Mouse (Mus musculus) liver, adult 2 months (tissue): ENCODE results near the gene Emd. TPM values are rescaled to one million over a fixed set of nuclear protein-coding genes. Genes with fewer than 3 reads are reported as not detected.

Experiments used
- DNase-seq: peaks from one replicate; pipeline ENCODE4 v3.0.0-alpha.2; 2011; ENCODE audit warnings: low read depth, low spot score; ENCODE audit errors: extremely low read depth
- H3K27ac ChIP-seq: fragments of 200-500 bp; replicated peaks from 2 replicates; pipeline ENCODE4 v1.5.1; 2012; ENCODE audit warnings: low read depth, mild to moderate bottlenecking, control low read depth, inconsistent platforms, low read length; ENCODE audit not compliant: insufficient read depth
- H3K27me3 ChIP-seq: fragments of 200-500 bp; 2 replicates; pipeline ENCODE4 v1.6.1; 2012; ENCODE audit warnings: mild to moderate bottlenecking, moderate library complexity, low read length, inconsistent platforms; ENCODE audit not compliant: control insufficient read depth, insufficient read depth
- H3K36me3 ChIP-seq: fragments of 200-500 bp; 2 replicates; pipeline ENCODE4 v1.6.1; 2012; ENCODE audit warnings: low read length, inconsistent platforms; ENCODE audit not compliant: control insufficient read depth, insufficient read depth
- H3K4me1 ChIP-seq: fragments of 200-500 bp; 2 replicates; pipeline ENCODE4 v1.6.1; 2011; ENCODE audit warnings: low read length; ENCODE audit not compliant: control insufficient read depth, insufficient read depth
- H3K4me3 ChIP-seq: fragments of 200-500 bp; 2 replicates; pipeline ENCODE4 v1.5.1; 2011; ENCODE audit warnings: low read depth, mild to moderate bottlenecking, control low read depth, low read length, moderate library complexity; ENCODE audit not compliant: insufficient read depth
- H3K79me2 ChIP-seq: fragments of 200-500 bp; 2 replicates; pipeline ENCODE4 v1.6.1; 2012; ENCODE audit warnings: inconsistent platforms, mild to moderate bottlenecking, low read length, moderate library complexity; ENCODE audit not compliant: control insufficient read depth, insufficient read depth
- H3K9ac ChIP-seq: fragments of 200-500 bp; 2 replicates; pipeline ENCODE4 v1.6.1; 2012; ENCODE audit warnings: low read depth, mild to moderate bottlenecking, control low read depth, inconsistent platforms, low read length
- CTCF ChIP-seq: fragments of 200-500 bp; IDR thresholded peaks from 2 replicates; pipeline ENCODE4 v1.5.1; 2011; ENCODE audit warnings: low read depth, low read length, control low read depth
- POLR2A ChIP-seq: fragments of 200-500 bp; IDR thresholded peaks from 2 replicates; pipeline ENCODE4 v1.6.1; 2011; ENCODE audit warnings: low read length, control low read depth; ENCODE audit not compliant: insufficient read depth; ENCODE audit errors: extremely low read depth
- WGBS: fragments of 180-500 bp; shearing (Covaris S2); methylation state at CpG from one replicate; pipeline ENCODE4 v1.1.7; 2018; 5-methylcytosine and 5-hydroxymethylcytosine counted together
- polyA plus RNA-seq: library from polyadenylated mRNA; depleted of rRNA; stranded (reverse); fragments of >200 nt; gene quantifications from 2 replicates; pipeline ENCODE4 v1.2.3, GENCODE M21; 2012; rRNA removed
- total RNA-seq: library from RNA; depleted of rRNA; stranded (reverse); fragments of >200 nt; gene quantifications from 2 replicates; pipeline ENCODE4 v1.2.3, GENCODE M21; 2014; rRNA removed

Emd gene
- total and polyA plus RNA-seq, 2 experiments = 10.2 to 38.8 TPM

DNA sequence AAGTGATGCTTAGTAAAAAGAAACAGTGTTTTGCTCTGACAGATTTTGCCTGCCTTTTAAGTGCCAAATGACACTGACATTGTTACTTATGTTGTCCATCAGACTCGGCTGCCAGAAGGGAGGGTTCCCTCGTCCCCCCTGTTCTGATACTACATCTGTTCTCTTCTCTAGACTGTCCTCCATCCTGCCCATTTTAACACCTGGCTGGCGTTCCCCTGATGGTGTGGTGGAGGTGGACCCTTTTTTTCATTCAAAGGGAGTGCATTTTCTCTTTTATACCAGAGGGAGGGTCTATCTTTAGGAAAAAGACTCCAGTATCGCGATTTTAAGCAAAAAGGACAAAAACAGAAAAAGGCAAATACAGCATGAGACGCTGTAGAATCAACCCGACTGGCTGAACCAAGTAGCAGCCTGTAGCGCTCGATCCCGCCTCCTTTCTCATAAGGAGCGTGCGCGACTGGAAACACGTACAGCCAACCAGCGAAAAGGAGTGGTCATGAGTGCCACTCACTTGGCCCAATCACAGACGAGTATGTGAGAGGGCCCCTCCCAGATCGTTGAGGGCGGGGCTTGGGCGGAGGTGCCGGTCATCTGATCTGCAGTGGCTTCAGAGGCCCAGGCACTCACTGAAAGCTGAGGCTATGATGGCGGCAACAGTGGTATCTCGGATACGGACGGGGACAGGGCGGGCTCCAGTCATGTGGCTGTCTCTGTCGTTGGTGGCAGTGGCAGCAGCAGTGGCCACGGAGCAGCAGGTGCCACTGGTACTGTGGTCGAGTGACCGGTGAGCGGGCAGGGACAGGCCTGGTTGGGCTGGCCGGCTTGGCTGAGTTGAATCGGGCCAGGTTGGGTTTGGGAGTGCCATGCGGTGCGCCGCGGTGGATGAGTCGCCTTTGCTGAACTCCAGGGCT is 42.3 kb downstream of the Emd start, which contains the start of gene Atp6ap1:
Gene Atp6ap1, plus strand, starts transcription at position 560 of the 911 bp plus-strand sequence.
- Histone ChIP-seq H3K4me1 (peaks cover 3% of the 10 kb centered on the region; the same call in 1 of the 2 replicates), H3K27ac (peak within 1 kb of the TSS; percentile 57), H3K36me3 (peaks cover 12% of the 10 kb centered on the region), H3K27me3 (no peaks in the 10 kb centered on the region), H3K79me2 (peaks cover 4% of the 10 kb centered on the region; the same call in 1 of the 2 replicates), H3K4me3 (peak within 1 kb of the TSS; percentile 85), H3K9ac (peak within 1 kb of the TSS; percentile 93)
- peak; percentile 87 for DNase-seq
- TF ChIP-seq CTCF = 0 out of 2 replicates have a peak, but pooled peaks have one; percentile 0
- TF ChIP-seq POLR2A = peak; percentile 68
- under 1% methylated on average over 37 of the region's 37 CpGs for WGBS

DNA sequence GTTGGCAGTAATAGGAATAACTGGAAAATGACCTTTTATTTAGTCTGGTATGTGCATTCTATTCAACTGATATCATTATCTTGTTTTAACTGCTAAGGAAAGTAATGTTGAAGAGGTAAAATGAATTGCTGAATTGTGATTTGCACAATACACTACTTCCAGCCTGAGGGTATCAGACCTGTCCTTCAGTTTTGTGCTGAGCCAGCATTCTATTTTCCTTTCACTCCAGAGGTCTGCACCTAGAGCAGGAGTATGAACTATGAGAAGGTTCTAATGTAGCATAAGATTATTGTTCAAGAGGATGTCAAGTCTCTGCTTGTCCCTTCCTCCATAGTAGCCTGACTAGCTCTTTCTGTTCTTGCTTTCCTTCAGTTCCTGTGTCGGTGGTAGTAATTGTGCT is 43.9 kb downstream of the Emd start:
- H3K4me3 ChIP-seq = no peak overlapping the region
- H3K27me3 ChIP-seq = no peaks in the 10 kb centered on the region
- no peak overlapping the region for H3K27ac ChIP-seq
- peaks cover 3% of the 10 kb centered on the region; the same call in 1 of the 2 replicates for H3K4me1 ChIP-seq
- TF ChIP-seq POLR2A (no peak), CTCF (no peak)
- WGBS = 100% methylated on average over 1 of the region's 1 CpGs
- no peak for DNase-seq
- no peak overlapping the region for H3K9ac ChIP-seq
- peaks cover 22% of the 10 kb centered on the region for H3K36me3 ChIP-seq
- H3K79me2 ChIP-seq = peaks cover 4% of the 10 kb centered on the region; the same call in 1 of the 2 replicates

DNA sequence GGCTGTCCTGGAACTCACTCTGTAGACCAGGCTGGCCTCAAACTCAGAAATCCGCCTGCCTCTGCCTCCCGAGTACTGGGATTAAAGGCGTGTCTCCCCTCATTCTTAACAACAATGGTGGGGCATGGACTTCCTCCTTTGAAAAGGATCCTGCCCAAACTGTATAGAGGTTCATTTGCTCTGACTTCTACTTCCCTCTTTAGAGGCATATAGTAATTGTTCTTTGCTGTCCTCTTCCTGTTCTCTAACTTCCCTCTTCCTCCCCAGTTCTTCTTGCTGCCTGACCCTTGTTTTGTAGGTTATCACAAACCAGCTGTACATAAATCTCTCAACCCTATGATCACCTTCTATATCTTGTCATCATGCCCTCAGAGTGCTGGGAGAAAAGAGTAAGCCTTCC is 45.2 kb downstream of the Emd start:
- Histone ChIP-seq H3K27ac (no peak overlapping the region), H3K4me1 (peaks cover 3% of the 10 kb centered on the region; the same call in 1 of the 2 replicates), H3K27me3 (no peaks in the 10 kb centered on the region), H3K9ac (no peak overlapping the region), H3K4me3 (no peak overlapping the region), H3K36me3 (peaks cover 25% of the 10 kb centered on the region), H3K79me2 (peaks cover 4% of the 10 kb centered on the region; the same call in 1 of the 2 replicates)
- no peak for TF ChIP-seq CTCF
- no peak for TF ChIP-seq POLR2A
- no peak for DNase-seq
- 77% methylated on average over 3 of the region's 3 CpGs for WGBS

DNA sequence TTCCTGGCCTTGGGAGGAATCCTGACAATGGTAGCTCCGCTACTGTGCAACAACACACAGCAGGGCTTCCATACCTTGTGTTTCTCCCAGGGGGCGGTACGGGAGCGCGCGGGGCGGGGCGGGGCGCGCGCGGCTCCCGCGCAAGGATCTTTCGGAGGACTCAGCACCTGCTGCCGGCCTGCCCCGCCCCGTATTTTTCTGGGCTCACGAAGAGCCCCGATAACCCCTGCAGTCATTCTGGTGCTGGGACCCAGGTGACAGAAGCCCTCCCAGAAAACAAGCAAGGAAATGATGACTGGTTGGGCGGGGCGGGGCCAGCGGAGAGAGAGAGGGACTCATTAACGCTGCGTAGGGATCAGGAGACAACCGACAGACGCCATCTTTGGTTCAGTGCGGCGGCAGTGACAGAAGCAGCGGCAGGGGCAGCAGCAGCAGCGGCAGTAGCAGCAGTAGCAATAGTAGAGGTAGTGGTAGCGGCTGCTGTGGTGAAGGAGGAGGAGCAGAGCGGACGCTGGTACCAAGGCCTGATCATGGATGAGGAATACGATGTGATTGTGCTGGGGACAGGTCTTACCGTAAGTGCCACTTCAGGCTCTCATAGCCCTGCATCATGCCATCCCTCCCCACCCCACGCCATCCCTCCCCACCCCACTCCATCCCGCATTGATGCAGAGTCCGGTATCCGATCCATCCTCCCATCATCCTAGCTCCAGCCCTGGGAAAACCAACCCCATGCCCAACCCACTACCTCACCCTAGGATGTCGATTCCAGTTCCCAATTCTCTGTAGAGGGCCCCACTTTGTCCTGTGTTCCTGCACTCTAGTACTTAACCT is 50.6 kb downstream of the Emd start, which contains the start of gene Gdi1:
Gene Gdi1, plus strand, starts transcription at position 132 of the 834 bp plus-strand sequence.
- Histone ChIP-seq H3K27ac (peak within 1 kb of the TSS; percentile 92), H3K27me3 (no peaks in the 10 kb centered on the region), H3K79me2 (peaks cover 5% of the 10 kb centered on the region; the same call in 1 of the 2 replicates), H3K36me3 (peaks cover 47% of the 10 kb centered on the region), H3K4me3 (peak within 1 kb of the TSS; percentile 74), H3K4me1 (no peaks in the 10 kb centered on the region; the same call in 1 of the 2 replicates), H3K9ac (peak within 1 kb of the TSS; percentile 96)
- TF ChIP-seq CTCF (peak; percentile 12; the same call in 1 of the 2 replicates), POLR2A (peak; percentile 61; the same call in 1 of the 2 replicates)
- under 1% methylated on average over 40 of the region's 41 CpGs for WGBS
- peak; percentile 55 for DNase-seq

Other genes starting within 250 kb of the Emd start
- 17.0 and 26.4 TPM in 2 replicates for gene Irak1, start 230.8 kb upstream of the Emd start, total RNA-seq
- gene Irak1, start 230.8 kb upstream of the Emd start, polyA plus RNA-seq = 84.7 and 86.7 TPM in 2 replicates
- gene Opn1mw, start 127.2 kb upstream of the Emd start, total RNA-seq = not detected in 2 replicates
- gene Opn1mw, start 127.2 kb upstream of the Emd start, polyA plus RNA-seq = not detected in 2 replicates
- gene Mecp2, start 119.3 kb upstream of the Emd start, total RNA-seq = 5.4 and 5.8 TPM in 2 replicates
- gene Mecp2, start 119.3 kb upstream of the Emd start, polyA plus RNA-seq = 1.9 and 2.0 TPM in 2 replicates
- not detected in 2 replicates for gene Tex28, start 86.8 kb upstream of the Emd start, total RNA-seq
- gene Tex28, start 86.8 kb upstream of the Emd start, polyA plus RNA-seq = not detected in 2 replicates
- under 0.01 TPM in 1 of 2 replicates, not detected in the other for gene Tktl1, start 77.4 kb upstream of the Emd start, total RNA-seq
- not detected in 2 replicates for gene Tktl1, start 77.4 kb upstream of the Emd start, polyA plus RNA-seq
- 34.8 and 47.3 TPM in 2 replicates for gene Flna, start 4.9 kb upstream of the Emd start, total RNA-seq
- gene Flna, start 4.9 kb upstream of the Emd start, polyA plus RNA-seq = 14.9 and 24.4 TPM in 2 replicates
- gene Rpl10, start 16.1 kb downstream of the Emd start, total RNA-seq = 1,181 and 1,274 TPM in 2 replicates
- 968 and 1,030 TPM in 2 replicates for gene Rpl10, start 16.1 kb downstream of the Emd start, polyA plus RNA-seq
- gene Taz, start 27.2 kb downstream of the Emd start, total RNA-seq = 29.7 and 37.2 TPM in 2 replicates
- 48.8 and 53.9 TPM in 2 replicates for gene Taz, start 27.2 kb downstream of the Emd start, polyA plus RNA-seq
- 3.5 and 6.1 TPM in 2 replicates for gene Dnase1l1, start 27.6 kb downstream of the Emd start, total RNA-seq
- 4.9 and 5.5 TPM in 2 replicates for gene Dnase1l1, start 27.6 kb downstream of the Emd start, polyA plus RNA-seq
- gene Atp6ap1, start 42.4 kb downstream of the Emd start, total RNA-seq = 53.1 and 67.8 TPM in 2 replicates
- 150 and 152 TPM in 2 replicates for gene Atp6ap1, start 42.4 kb downstream of the Emd start, polyA plus RNA-seq
- gene Gdi1, start 50.3 kb downstream of the Emd start, total RNA-seq = 54.7 and 55.5 TPM in 2 replicates
- 43.6 and 72.5 TPM in 2 replicates for gene Gdi1, start 50.3 kb downstream of the Emd start, polyA plus RNA-seq
- 8.1 and 10.3 TPM in 2 replicates for gene Fam50a, start 58.3 kb downstream of the Emd start, total RNA-seq
- 6.3 and 7.3 TPM in 2 replicates for gene Fam50a, start 58.3 kb downstream of the Emd start, polyA plus RNA-seq
- gene Plxna3, start 74.4 kb downstream of the Emd start, total RNA-seq = 0.34 and 0.46 TPM in 2 replicates
- 0.95 and 1.8 TPM in 2 replicates for gene Plxna3, start 74.4 kb downstream of the Emd start, polyA plus RNA-seq
- gene Lage3, start 98.9 kb downstream of the Emd start, total RNA-seq = 28.7 and 32.2 TPM in 2 replicates
- gene Lage3, start 98.9 kb downstream of the Emd start, polyA plus RNA-seq = 35.3 and 38.2 TPM in 2 replicates
- gene Ubl4a, start 118.5 kb downstream of the Emd start, total RNA-seq = 14.0 and 17.0 TPM in 2 replicates
- gene Ubl4a, start 118.5 kb downstream of the Emd start, polyA plus RNA-seq = 29.2 and 33.6 TPM in 2 replicates
- gene Slc10a3, start 118.7 kb downstream of the Emd start, total RNA-seq = 2.8 and 3.2 TPM in 2 replicates
- 6.3 and 8.4 TPM in 2 replicates for gene Slc10a3, start 118.7 kb downstream of the Emd start, polyA plus RNA-seq
- gene Fam3a, start 138.6 kb downstream of the Emd start, total RNA-seq = 5.8 and 8.1 TPM in 2 replicates
- 22.7 and 24.1 TPM in 2 replicates for gene Fam3a, start 138.6 kb downstream of the Emd start, polyA plus RNA-seq
- 50.5 and 68.5 TPM in 2 replicates for gene Ikbkg, start 138.6 kb downstream of the Emd start, total RNA-seq
- gene Ikbkg, start 138.6 kb downstream of the Emd start, polyA plus RNA-seq = 24.3 and 32.8 TPM in 2 replicates
- gene G6pdx, start 174.5 kb downstream of the Emd start, total RNA-seq = 3.2 and 4.0 TPM in 2 replicates
- 2.0 and 3.8 TPM in 2 replicates for gene G6pdx, start 174.5 kb downstream of the Emd start, polyA plus RNA-seq
- not detected in 2 replicates for gene Gm6880, start 226.7 kb downstream of the Emd start, total RNA-seq
- gene Gm6880, start 226.7 kb downstream of the Emd start, polyA plus RNA-seq = not detected in 2 replicates